In the genomic region with DNA sequence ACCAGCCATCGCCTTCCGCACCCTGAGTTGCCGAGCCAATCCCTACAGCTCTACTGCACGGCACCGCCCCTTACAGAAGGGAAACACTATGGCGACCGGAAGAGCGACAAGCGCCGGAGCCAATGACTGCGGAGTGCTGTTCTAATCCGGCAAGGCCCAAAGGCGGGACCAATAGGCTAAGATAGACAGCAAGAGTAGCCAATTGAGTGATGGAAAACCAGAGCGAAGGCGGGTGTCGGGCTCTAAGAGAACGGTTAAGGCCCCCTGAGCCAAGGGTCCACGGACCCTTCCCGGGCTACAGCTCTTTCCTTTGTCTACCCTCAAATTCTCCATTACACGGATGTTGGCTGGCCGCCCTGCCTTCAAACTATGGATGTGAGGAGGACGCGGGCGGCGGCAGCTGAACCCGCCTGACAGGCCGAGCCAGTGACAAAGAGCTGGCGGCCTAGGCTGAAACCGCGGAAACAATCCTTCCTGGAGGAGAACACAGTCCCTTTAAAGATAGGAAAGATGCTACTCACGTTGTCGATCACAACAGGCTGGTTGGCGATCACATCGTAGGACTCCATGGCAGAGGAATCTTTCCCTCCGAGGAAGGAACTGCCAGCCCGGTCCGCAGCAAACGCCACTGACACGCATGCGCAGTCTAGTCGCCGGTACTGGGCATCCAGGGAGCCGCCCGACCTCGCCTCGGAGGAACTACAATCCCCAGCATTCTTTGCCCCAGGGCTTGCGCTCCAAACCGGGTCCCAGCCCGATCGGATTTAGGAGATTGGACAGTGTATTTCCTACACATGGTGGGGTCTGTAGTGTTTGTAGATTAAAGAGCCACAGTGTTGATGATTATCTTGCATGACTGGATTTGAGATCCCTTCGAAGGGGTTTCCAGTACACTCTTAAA, we compare ENCODE assay signal across 8 mouse cellular contexts. TPM values are rescaled to one million over a fixed set of nuclear protein-coding genes. Genes with fewer than 3 reads are reported as not detected.
A peak's percentile ranks its signal among the peaks of the same experiment; 100 is the strongest.
DNase-seq lines count a peak whose midpoint lies in the region; ATAC-seq lines count a peak whose summit lies in the region.

Gene Actr1a (minus strand): TSS at position 640 of the 901 bp plus-strand sequence.

- peak; percentile 88 for ATAC-seq in inflammation-experienced regulatory T-cells, adult 6 months
- peak; percentile 88 for ATAC-seq in megakaryocyte-erythroid progenitor cell, adult 5-6 weeks (replicated peaks; ENCODE audit: low FRiP score, low TSS enrichment, poor library complexity, severe bottlenecking)

- peak; percentile 100 for DNase-seq in adipocyte (ENCODE audit: low spot score)
- peak; percentile 99 for DNase-seq in embryo, embryonic 10 days (ENCODE audit: low spot score)
- peak; percentile 98 for DNase-seq in gastrocnemius, postnatal 14 days
- DNase-seq in left cerebral cortex, postnatal 10 days (ENCODE audit: extremely low spot score in 1 of 2, low spot score in 2 of 2): peak; percentile 97 to 99
- peak; percentile 95 for DNase-seq in right cerebral cortex, postnatal 25 days
- DNase-seq in urinary bladder, postnatal 4 days (ENCODE audit: low spot score in 2 of 2): peak; percentile 93 to 96

- intact Hi-C loops in gastrocnemius, postnatal 14 days (cut with DNase I; ENCODE audit: low total_unique reads): loop anchor here (5.0 kb wide), 1 partner anchor 47 kb away; no protein-coding TSS in a partner anchor
- intact Hi-C loops in left cerebral cortex, postnatal 10 days (cut with DNase I): loop anchor here (2.0 kb wide), 2 partner anchors 49 to 105 kb away; partner anchors contain the start of gene Trim8

RNA-seq across cellular contexts. Expression of gene Actr1a, which starts in this region (rescaled TPM):
- 10 to 100 TPM; 58.6 to 62.7 TPM for total RNA-seq in gastrocnemius, postnatal 14 days (2021)
- polyA plus RNA-seq in inflammation-experienced regulatory T-cells, adult 6 months (2017; shearing (Covaris generic)): 100 to 1,000 TPM in 1 of 3 experiments, 10 to 100 TPM in 2; 77.1 to 105 (median 78.0) TPM
- 100 to 1,000 TPM; 257 to 271 TPM for total RNA-seq in left cerebral cortex, postnatal 10 days (2021)
- 86.5 and 93.6 TPM in 2 replicates for total RNA-seq in megakaryocyte-erythroid progenitor cell, adult 5-6 weeks (2014; fragmentation: Nextera tagmentation)
- 67.5 and 90.5 TPM in 2 replicates for total RNA-seq in megakaryocyte-erythroid progenitor cell, adult 5-6 weeks (2017)

Comparison
In these comparisons a context has a peak if more than half of its experiments do, and no peak if none do; other contexts are left out.
1. Peak in every context shown above with its lines: DNase-seq and ATAC-seq.